In the genomic region with DNA sequence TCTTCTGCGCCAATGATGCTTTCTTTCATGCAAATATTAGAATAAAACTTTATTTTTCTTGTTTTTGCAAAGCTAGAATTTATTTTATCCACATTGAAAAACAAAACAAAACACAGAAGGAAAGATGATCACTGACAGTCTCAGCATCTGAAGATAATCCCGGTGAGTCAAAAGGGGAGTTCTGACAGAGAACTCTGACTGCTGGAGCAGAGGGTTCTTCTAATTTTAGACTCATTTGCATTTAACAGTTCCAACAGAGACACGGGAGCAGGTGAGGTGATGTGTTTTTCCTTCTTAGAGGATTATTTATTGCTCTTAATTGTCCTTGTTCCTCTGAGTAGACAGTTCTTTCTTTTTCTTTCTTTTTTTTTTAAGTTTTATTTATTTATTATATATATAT, we compare ENCODE assay signal across 21 mouse cellular contexts. TPM values are rescaled to one million over a fixed set of nuclear protein-coding genes. Genes with fewer than 3 reads are reported as not detected.
DNase-seq lines count a peak whose midpoint lies in the region; TF ChIP-seq lines count a peak whose summit lies in the region.
"Had no signal": no experiment of that assay in that cellular context is flagged by ENCODE, and none has a peak within 500 bp of the region (broad histone marks: within the 10 kb centered on the region; RNA-seq: fewer than 3 reads in every experiment).

No protein-coding gene starts in this region.

- no peak overlapping the region for H3K9ac ChIP-seq in CH12.LX (ENCODE audit: insufficient read depth, low read depth)

- DNase-seq in A20 (ENCODE audit: low read depth, low spot score) (peak; percentile 51), CH12.LX (ENCODE audit: extremely low read depth) (peak; percentile 69)
- DNase-seq in brain, adult 2 months (ENCODE audit: low read depth, low spot score): peak; percentile 24
- DNase-seq in heart, embryonic 10.5 days (ENCODE audit: low spot score): no peak
- no peak for DNase-seq in urinary bladder, postnatal 36 days (ENCODE audit: low spot score in 2 of 2)
- no peak for DNase-seq in cerebellum, adult 9-11 months
- DNase-seq: adrenal gland, adult 2 months; adrenal gland, adult 8-10 months; adrenal gland, postnatal 10 days; adrenal gland, postnatal 14 days; adrenal gland, postnatal 25 days; adrenal gland, postnatal 36 days; B cell, adult 2 months; cerebellum, adult 11 months; cerebellum, adult 11-12 months; cerebellum, adult 18-20 months; cerebellum, adult 2 months; cerebellum, adult 8-10 months; cerebellum, adult 9-10 months had no signal

- no peak overlapping the region for H3K4me3 ChIP-seq in CH12.LX (replicated peaks in 1 of 3; ENCODE audit: low read depth in 2 of 3, low read length in 2 of 3, poor library complexity in 1 of 3)
- H3K4me3 ChIP-seq in heart, embryonic 10.5 days: no peak overlapping the region

- in situ Hi-C loops in CH12.LX (cut with MboI; ENCODE audit: low pct_ligation_motif_present, low pct_unique_long_range_greater_than_20kb, low sequenced_read_pairs): no loop called here

- H3K36me3 ChIP-seq in CH12.LX (replicated peaks in 1 of 2; ENCODE audit: control insufficient read depth in 1 of 2, insufficient read depth in 1 of 2, low read length in 1 of 2): no peaks in the 10 kb centered on the region
- no peaks in the 10 kb centered on the region for H3K36me3 ChIP-seq in heart, embryonic 10.5 days
- H3K36me3 ChIP-seq: G1E had no signal

- peaks cover 10 to 26% of the 10 kb centered on the region in 2 experiments; a peak in 3 of 4 replicates for H3K4me1 ChIP-seq in CH12.LX (ENCODE audit: control insufficient read depth in 1 of 2, insufficient read depth in 2 of 2)
- 0 out of 2 replicates have a peak, but pooled peaks cover 5% of the 10 kb centered on the region for H3K4me1 ChIP-seq in heart, embryonic 10.5 days

- no peaks in the 10 kb centered on the region for H3K27me3 ChIP-seq in CH12.LX (replicated peaks)
- H3K27me3 ChIP-seq in heart, embryonic 10.5 days (ENCODE audit: insufficient read depth, poor library complexity, severe bottlenecking): no peaks in the 10 kb centered on the region
- H3K27me3 ChIP-seq: Patski had no signal

- H3K9me3 ChIP-seq in CH12.LX (replicated peaks; ENCODE audit: low read length): no peaks in the 10 kb centered on the region
- H3K9me3 ChIP-seq in heart, embryonic 10.5 days: no peaks in the 10 kb centered on the region

- WGBS in heart, embryonic 10.5 days: 47% methylated on average over 3 of the region's 3 CpGs

- H3K79me2 ChIP-seq in CH12.LX (replicated peaks; ENCODE audit: control insufficient read depth, extremely low read depth, insufficient read depth, poor library complexity, severe bottlenecking): no peaks in the 10 kb centered on the region

- peak; percentile 88 for TF ChIP-seq EP300 in CH12.LX (IDR thresholded peaks at IDR 0.05; ENCODE audit: low read length)

- no peak for TF ChIP-seq CTCF in CH12.LX (conservative IDR thresholded peaks at IDR 0.05 in 1 of 2, IDR thresholded peaks at IDR 0.05 in 1 of 2; ENCODE audit: low read depth in 2 of 2, low read length in 2 of 2)

- no peak for TF ChIP-seq POLR2A in CH12.LX (IDR thresholded peaks at IDR 0.05; ENCODE audit: low read depth, low read length)

- H3K27ac ChIP-seq in CH12.LX (ENCODE audit: insufficient read depth, low read depth): no peak overlapping the region
- no peak overlapping the region for H3K27ac ChIP-seq in heart, embryonic 10.5 days

- dilution Hi-C loops in CH12.LX (cut with MboI; ENCODE audit: extremely low pct_ligation_motif_present, extremely low pct_unique_long_range_greater_than_20kb, low sequenced_read_pairs): no loop called here

- H3K4me2 ChIP-seq in CH12.LX (ENCODE audit: insufficient read depth, low read depth, poor library complexity, severe bottlenecking): peak overlapping the region; percentile 22

- no peak for TF ChIP-seq RAD21 in CH12.LX (IDR thresholded peaks at IDR 0.05; ENCODE audit: low read depth, low read length)

TF ChIP-seq in CH12.LX, 34 proteins besides CTCF, POLR2A, EP300 and RAD21:
- TF ChIP-seq TCF12 (IDR thresholded peaks at IDR 0.05; ENCODE audit: low read depth, low read length): peak; percentile 26; the same call in 1 of the 2 replicates
- peak; percentile 90 for TF ChIP-seq IRF4 (IDR thresholded peaks at IDR 0.05; ENCODE audit: low read depth, low read length)
- no peak for TF ChIP-seq MAFK (IDR thresholded peaks at IDR 0.05; ENCODE audit: insufficient replicate concordance, low read length)
- no peak for TF ChIP-seq SMC3 (IDR thresholded peaks at IDR 0.05; ENCODE audit: low read depth, low read length)
- peak; percentile 91 for TF ChIP-seq JUND (conservative IDR thresholded peaks at IDR 0.05; ENCODE audit: low read depth, low read length)
- TF ChIP-seq ZNF384 (IDR thresholded peaks at IDR 0.05; ENCODE audit: low read depth, low read length): no peak
- no peak for TF ChIP-seq NELFE (IDR thresholded peaks at IDR 0.05; ENCODE audit: low read depth, low read length)
- no peak for TF ChIP-seq CHD1 (IDR thresholded peaks at IDR 0.05; ENCODE audit: low read depth, low read length)
- no peak for TF ChIP-seq E2F4 (IDR thresholded peaks at IDR 0.05; ENCODE audit: insufficient replicate concordance, low read depth, low read length)
- TF ChIP-seq KAT2A (IDR thresholded peaks at IDR 0.05; ENCODE audit: insufficient replicate concordance, low read length): no peak
- 0 out of 2 replicates have a peak, but pooled peaks have one; percentile 66 for TF ChIP-seq RCOR1 (conservative IDR thresholded peaks at IDR 0.05; ENCODE audit: low read depth, low read length)
- TF ChIP-seq MYC (IDR thresholded peaks at IDR 0.05; ENCODE audit: low read depth, low read length): no peak
- no peak for TF ChIP-seq MAZ (IDR thresholded peaks at IDR 0.05; ENCODE audit: low read depth, low read length)
- no peak for TF ChIP-seq HCFC1 (IDR thresholded peaks at IDR 0.05; ENCODE audit: low read depth, low read length)
- TF ChIP-seq BHLHE40 (IDR thresholded peaks at IDR 0.05; ENCODE audit: low read depth, low read length): peak; percentile 76
- TF ChIP-seq JUN (IDR thresholded peaks at IDR 0.05; ENCODE audit: insufficient read depth, low read depth, low read length): 0 out of 2 replicates have a peak, but pooled peaks have one; percentile 40
- no peak for TF ChIP-seq TBP (conservative IDR thresholded peaks at IDR 0.05; ENCODE audit: low read depth, low read length)
- TF ChIP-seq MEF2A (IDR thresholded peaks at IDR 0.05; ENCODE audit: borderline replicate concordance, low read depth, low read length): peak; percentile 95
- no peak for TF ChIP-seq ELF1 (IDR thresholded peaks at IDR 0.05; ENCODE audit: low read depth, low read length)
- TF ChIP-seq MAX (IDR thresholded peaks at IDR 0.05; ENCODE audit: low read length): no peak
- TF ChIP-seq CHD2 (IDR thresholded peaks at IDR 0.05; ENCODE audit: low read length): no peak
- TF ChIP-seq ZMIZ1 (IDR thresholded peaks at IDR 0.05; ENCODE audit: low read depth, low read length): no peak
- TF ChIP-seq SIN3A (IDR thresholded peaks at IDR 0.05; ENCODE audit: low read length): no peak
- peak; percentile 55 for TF ChIP-seq ETS1 (conservative IDR thresholded peaks at IDR 0.05; ENCODE audit: low read depth, low read length)

RNA-seq across cellular contexts. Expression of gene BC048403, which starts 36.3 kb away (rescaled TPM):
- 4.0 and 5.9 TPM in 2 replicates for total RNA-seq in CH12.LX (2012; rRNA removed)
- total RNA-seq in CH12.LX (2014; rRNA removed): 1.9 and 2.2 TPM in 2 replicates
- polyA plus RNA-seq in CH12.LX (2012; ENCODE audit: insufficient read length, low read depth): 9.2 and 11.9 TPM in 2 replicates
- polyA plus RNA-seq in heart, embryonic 10.5 days (2016; fragmentation: Nextera tagmentation; extraction: Ambion mirVana): 3.1 and 3.9 TPM in 2 replicates

Comparison
In these comparisons a context has a peak if more than half of its experiments do, and no peak if none do; other contexts are left out.
1. DNase-seq: peak in A20 (single experiment), CH12.LX (single experiment) and brain, adult 2 months (single experiment); none in heart, embryonic 10.5 days (single experiment), urinary bladder, postnatal 36 days (0 of 2) and cerebellum, adult 9-11 months (single experiment).